Mouse (Mus musculus) forebrain, embryonic 14.5 days (tissue): ENCODE results near the gene Ezh1. TPM values are rescaled to one million over a fixed set of nuclear protein-coding genes. Genes with fewer than 3 reads are reported as not detected.

Source experiments
- ATAC-seq: fragments of 200-750 bp; cut with Nextera tagmentation; 2 replicates; pipeline ENCODE4 v1.8.0; 2017; ENCODE audit warnings: mild to moderate bottlenecking, moderate library complexity
- DNase-seq: peaks from one replicate; pipeline ENCODE4 v3.0.0-alpha.2; 2015; ENCODE audit warnings: low spot score
- H3K27ac ChIP-seq: fragments of 300-500 bp; sonication (generic); 2 replicates; pipeline ENCODE4 v1.5.1; 2014; ENCODE audit warnings: low read depth, mild to moderate bottlenecking, control low read depth, low read length, moderate library complexity
- H3K27me3 ChIP-seq: fragments of 300-500 bp; sonication (generic); replicated peaks from 2 replicates; pipeline ENCODE4 v1.6.1; 2014; ENCODE audit warnings: low read length, control low read depth, mixed read lengths; ENCODE audit not compliant: control insufficient read depth, insufficient read depth
- H3K36me3 ChIP-seq: fragments of 300-500 bp; sonication (generic); 2 replicates; pipeline ENCODE4 v1.6.1; 2014; ENCODE audit warnings: low read length, control low read depth; ENCODE audit not compliant: control insufficient read depth, insufficient read depth
- H3K4me1 ChIP-seq: fragments of 300-500 bp; sonication (generic); 2 replicates; pipeline ENCODE4 v1.6.1; 2014; ENCODE audit warnings: antibody characterized with exemption, low read length, control low read depth; ENCODE audit not compliant: control insufficient read depth, insufficient read depth
- H3K4me2 ChIP-seq: fragments of 300-500 bp; sonication (generic); 2 replicates; pipeline ENCODE4 v1.6.1; 2014; ENCODE audit warnings: mild to moderate bottlenecking, control low read depth, low read length
- H3K4me3 ChIP-seq: fragments of 300-500 bp; sonication (generic); 2 replicates; pipeline ENCODE4 v1.5.1; 2014; ENCODE audit warnings: low read depth, low read length, control low read depth
- H3K9ac ChIP-seq: fragments of 300-500 bp; sonication (generic); 2 replicates; pipeline ENCODE4 v1.6.1; 2014; ENCODE audit warnings: mild to moderate bottlenecking, low read length, control low read depth, moderate library complexity
- H3K9me3 ChIP-seq: fragments of 300-500 bp; sonication (generic); replicated peaks from 2 replicates; pipeline ENCODE4 v1.6.1; 2016; ENCODE audit warnings: low read length, control low read depth, mixed read lengths; ENCODE audit not compliant: control insufficient read depth
- WGBS: fragments of 180-500 bp; shearing (Covaris S2); extraction: QIAGEN DNeasy Blood & Tissue Kit; methylation state at CpG from one replicate; pipeline ENCODE4 v1.1.7; 2014; 5-methylcytosine and 5-hydroxymethylcytosine counted together
- polyA plus RNA-seq: library from polyadenylated mRNA; unstranded; fragments of >200 nt; fragmentation: Nextera tagmentation; extraction: Ambion mirVana; gene quantifications from 2 replicates; pipeline ENCODE4 v1.2.1, GENCODE M21; 2014

Ezh1 gene
- polyA plus RNA-seq, 1 experiment from 2014 or later: 16.1 TPM

DNA sequence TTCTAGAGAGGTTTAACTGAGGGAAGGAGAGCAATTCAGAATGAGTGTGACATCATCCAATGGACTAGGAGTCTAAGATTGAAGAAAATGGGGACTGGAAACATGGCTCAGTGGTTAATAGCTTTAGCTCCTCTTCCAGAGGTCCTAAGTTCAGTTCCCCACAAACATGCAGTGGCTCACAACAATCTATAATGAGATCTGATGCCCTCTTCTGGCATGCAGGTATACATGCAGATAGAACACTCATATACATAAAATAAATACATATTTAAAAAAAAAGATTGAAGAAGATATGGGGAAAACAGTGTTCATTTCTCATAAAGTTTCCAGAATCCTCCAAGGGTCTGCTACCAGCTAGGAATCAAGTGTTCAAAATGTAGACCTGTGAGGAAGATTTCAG is 9.2 kb upstream of the Ezh1 start:
- H3K27ac ChIP-seq: no peak overlapping the region
- no peaks in the 10 kb centered on the region for H3K9me3 ChIP-seq
- no peaks in the 10 kb centered on the region for H3K36me3 ChIP-seq
- H3K27me3 ChIP-seq: no peaks in the 10 kb centered on the region; the same call in 1 of the 2 replicates
- H3K4me3 ChIP-seq: no peak overlapping the region
- no peak for ATAC-seq
- no peak overlapping the region for H3K4me2 ChIP-seq
- H3K9ac ChIP-seq: no peak overlapping the region
- peaks cover 5% of the 10 kb centered on the region for H3K4me1 ChIP-seq
- no peak for DNase-seq

DNA sequence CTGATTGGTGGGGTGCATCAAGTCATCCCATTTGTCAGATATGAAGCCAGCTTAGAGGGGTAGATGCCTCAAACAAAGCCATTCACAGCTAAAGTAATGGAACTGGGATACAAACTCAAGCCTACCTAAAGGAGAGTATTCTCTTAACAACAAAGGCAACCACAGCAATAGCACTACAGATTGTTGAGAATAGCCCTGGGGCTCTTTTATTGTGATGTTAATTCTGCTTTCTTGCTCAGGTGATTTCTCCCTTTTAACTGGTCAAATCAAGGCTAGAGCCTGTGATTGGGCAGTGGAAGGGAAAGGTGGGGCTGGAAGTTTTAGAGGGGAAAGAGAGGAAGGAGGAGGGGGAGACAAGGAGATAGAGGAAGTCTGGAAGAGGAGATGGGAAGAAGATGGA is 7.9 kb upstream of the Ezh1 start:
- DNase-seq (no peak), ATAC-seq (no peak)
- Histone ChIP-seq H3K4me2 (no peak overlapping the region), H3K27me3 (no peaks in the 10 kb centered on the region; the same call in 1 of the 2 replicates), H3K9me3 (no peaks in the 10 kb centered on the region), H3K27ac (no peak overlapping the region), H3K4me3 (no peak overlapping the region), H3K36me3 (no peaks in the 10 kb centered on the region), H3K4me1 (peaks cover 5% of the 10 kb centered on the region), H3K9ac (no peak overlapping the region)

DNA sequence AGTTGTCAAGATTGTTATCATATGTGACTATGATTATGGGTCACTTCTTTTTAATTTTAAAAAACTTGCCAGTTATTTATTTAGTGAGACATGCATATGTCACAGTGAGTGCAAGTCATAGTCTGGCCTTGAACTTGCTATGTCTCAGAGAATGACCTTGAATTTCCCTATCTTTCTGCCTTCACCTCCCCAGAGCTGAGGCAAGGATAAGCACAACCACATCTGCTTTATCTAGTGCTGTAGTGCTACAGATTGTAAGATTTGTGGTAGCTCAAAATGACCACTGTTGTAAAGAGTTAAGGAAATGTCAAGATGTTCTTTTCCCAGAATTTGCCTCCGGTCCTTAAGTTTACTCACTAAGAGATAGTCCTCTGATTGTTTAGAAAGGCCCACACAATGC is 7.0 kb upstream of the Ezh1 start:
- ATAC-seq (no peak), DNase-seq (no peak)
- Histone ChIP-seq H3K27me3 (no peaks in the 10 kb centered on the region; the same call in 1 of the 2 replicates), H3K4me2 (no peak overlapping the region), H3K27ac (no peak overlapping the region), H3K9me3 (no peaks in the 10 kb centered on the region), H3K4me3 (no peak overlapping the region), H3K9ac (no peak overlapping the region), H3K36me3 (no peaks in the 10 kb centered on the region), H3K4me1 (peaks cover 5% of the 10 kb centered on the region)
- WGBS: 84% methylated on average over 1 of the region's 1 CpGs

DNA sequence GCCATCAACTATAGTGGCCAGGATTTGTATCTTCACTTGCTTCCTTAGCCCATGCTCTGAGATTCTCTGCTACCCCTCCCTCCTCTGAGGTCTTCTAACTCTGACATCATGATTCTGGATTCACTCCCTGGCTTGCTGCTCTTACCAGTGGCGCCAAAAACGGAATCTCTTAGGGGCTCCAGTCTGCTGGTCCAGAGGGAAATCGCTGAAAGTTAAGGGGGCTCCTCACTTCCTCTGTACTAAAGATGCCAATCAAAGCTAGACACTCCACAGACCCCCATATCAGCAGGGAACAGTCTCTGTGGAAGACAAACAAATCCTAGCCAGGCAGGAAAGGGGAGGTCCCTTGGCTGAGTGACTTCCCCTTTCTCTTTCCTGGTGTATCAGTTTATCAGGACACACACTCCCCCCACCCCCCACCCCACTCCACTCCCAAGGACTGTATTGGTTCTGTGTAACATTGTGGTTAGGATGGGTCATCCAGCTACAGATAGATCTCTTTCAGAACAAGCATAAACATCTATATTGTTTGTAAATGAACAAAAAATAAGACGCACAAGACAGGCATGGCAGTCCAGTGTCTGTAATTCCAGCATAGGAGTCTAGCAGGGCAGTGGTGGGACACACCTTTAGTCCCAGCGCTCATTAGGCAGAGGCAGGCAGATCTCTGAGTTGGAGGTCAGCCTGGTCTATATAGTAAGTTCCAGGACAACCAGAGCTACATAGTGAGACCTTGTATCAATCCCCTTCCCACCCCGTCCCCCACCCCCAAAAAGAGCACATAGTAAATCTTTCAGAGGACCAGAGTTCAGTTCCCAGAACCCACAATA is 6.0 kb upstream of the Ezh1 start:
- WGBS: 60% methylated on average over 6 of the region's 6 CpGs
- Histone ChIP-seq H3K4me3 (no peak overlapping the region), H3K9ac (no peak overlapping the region), H3K4me1 (peaks cover 5% of the 10 kb centered on the region), H3K36me3 (no peaks in the 10 kb centered on the region), H3K27me3 (no peaks in the 10 kb centered on the region; the same call in 1 of the 2 replicates), H3K9me3 (no peaks in the 10 kb centered on the region), H3K27ac (no peak overlapping the region), H3K4me2 (no peak overlapping the region)
- ATAC-seq (no peak), DNase-seq (no peak)

DNA sequence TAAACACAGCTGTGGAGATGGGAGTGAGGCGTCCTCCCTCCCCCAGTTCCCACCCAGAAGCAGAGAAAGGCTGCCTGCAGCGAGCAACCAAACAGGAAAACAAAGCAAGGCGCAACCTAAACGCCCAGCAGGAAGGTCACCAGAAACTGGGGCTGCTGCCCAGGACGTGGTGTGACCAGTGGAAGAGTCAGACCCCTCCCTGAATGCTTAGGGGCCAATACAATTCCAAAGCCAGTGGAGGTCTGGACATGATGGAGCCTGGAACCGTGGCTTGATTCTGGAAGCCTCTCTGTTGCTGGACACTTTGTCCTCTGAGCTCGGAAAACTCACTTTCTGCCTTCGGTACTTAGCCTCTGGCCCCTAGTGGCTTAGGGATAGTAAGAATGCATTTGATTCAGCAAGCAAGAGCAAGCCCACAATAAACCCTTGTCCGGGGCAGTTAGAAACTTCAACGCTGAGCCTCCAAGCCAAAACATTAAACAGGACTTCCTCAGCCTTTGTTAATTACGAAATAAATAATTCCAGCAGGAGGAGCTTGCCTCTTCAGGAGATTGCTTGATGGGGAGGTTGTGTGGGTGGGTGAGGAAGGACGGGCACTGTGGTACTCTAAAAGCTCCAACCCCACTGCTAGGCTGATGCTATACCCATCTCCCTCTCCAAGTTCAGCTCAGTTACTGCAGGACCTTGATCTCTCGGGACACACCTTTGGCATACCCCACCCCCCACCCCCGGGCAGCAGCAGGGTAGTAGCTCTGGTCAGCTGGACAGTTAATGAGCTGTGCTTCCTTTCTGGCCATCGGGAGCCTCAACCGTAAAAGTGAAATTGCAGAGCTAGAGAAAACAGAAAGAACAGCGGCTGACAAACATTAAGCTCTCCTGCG is 5.0 kb upstream of the Ezh1 start:
- no peak overlapping the region for H3K4me3 ChIP-seq
- 16% methylated on average over 18 of the region's 18 CpGs for WGBS
- H3K27me3 ChIP-seq: no peaks in the 10 kb centered on the region; the same call in 1 of the 2 replicates
- DNase-seq: no peak
- H3K9ac ChIP-seq: no peak overlapping the region
- no peaks in the 10 kb centered on the region for H3K36me3 ChIP-seq
- no peak overlapping the region for H3K4me2 ChIP-seq
- H3K4me1 ChIP-seq: peaks cover 7% of the 10 kb centered on the region
- H3K9me3 ChIP-seq: no peaks in the 10 kb centered on the region
- peak overlapping the region; percentile 44 for H3K27ac ChIP-seq
- ATAC-seq: no peak

DNA sequence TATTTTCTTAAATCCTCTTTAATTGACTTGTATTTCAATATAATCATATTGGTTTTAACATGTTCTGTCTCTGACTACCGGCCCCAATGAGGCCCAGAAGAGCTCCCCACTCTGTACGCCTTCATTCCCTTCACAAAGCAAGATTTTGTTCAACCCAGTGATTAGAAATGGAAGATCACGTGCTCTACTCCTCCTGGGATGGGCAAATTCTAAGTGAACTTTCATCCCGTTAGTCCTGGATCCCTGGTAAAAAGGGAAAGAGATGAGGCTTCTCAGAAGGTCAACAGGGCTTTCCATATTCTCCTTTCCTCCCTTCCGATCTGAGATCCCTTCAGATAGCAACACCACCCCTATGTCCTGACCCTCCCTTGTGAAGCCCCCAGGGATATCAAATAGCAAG is 4.3 kb upstream of the Ezh1 start:
- WGBS: 13% methylated on average over 5 of the region's 5 CpGs
- H3K27me3 ChIP-seq: no peaks in the 10 kb centered on the region; the same call in 1 of the 2 replicates
- no peak overlapping the region for H3K4me3 ChIP-seq
- ATAC-seq (no peak), DNase-seq (no peak)
- H3K9ac ChIP-seq: no peak overlapping the region
- H3K27ac ChIP-seq: peak overlapping the region; percentile 44; the same call in 1 of the 2 replicates
- H3K9me3 ChIP-seq: no peaks in the 10 kb centered on the region
- H3K36me3 ChIP-seq: no peaks in the 10 kb centered on the region
- H3K4me2 ChIP-seq: no peak overlapping the region
- peaks cover 7% of the 10 kb centered on the region for H3K4me1 ChIP-seq

DNA sequence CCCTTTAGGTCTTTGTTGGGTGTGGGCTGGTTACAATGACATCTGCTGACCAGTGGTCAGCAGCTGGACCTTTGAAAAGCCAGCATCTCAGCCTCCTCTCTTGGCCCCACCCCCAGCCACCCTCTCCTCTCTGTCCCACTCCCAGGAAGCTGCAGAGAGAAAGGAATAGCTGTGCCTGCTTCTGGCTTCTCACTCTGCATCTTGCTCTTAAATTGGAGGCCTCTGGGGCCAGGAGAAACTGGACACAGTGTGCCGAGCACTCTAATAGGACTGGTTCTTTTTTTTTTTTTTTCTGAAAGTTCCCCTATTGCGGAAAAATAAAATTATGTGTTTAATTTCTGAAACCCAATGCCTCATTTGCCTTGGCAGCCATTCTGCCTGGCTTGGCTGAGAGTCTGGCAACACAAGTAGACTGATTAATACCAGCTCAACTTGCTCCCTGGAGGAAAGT is 3.8 kb upstream of the Ezh1 start:
- ATAC-seq (no peak), DNase-seq (no peak)
- no peaks in the 10 kb centered on the region; the same call in 1 of the 2 replicates for H3K27me3 ChIP-seq
- no peak overlapping the region for H3K4me3 ChIP-seq
- no peaks in the 10 kb centered on the region for H3K9me3 ChIP-seq
- no peak overlapping the region for H3K9ac ChIP-seq
- no peak overlapping the region for H3K4me2 ChIP-seq
- H3K27ac ChIP-seq: peak overlapping the region; percentile 53; the same call in 1 of the 2 replicates
- WGBS: 33% methylated on average over 2 of the region's 2 CpGs
- peaks cover 7% of the 10 kb centered on the region for H3K4me1 ChIP-seq
- no peaks in the 10 kb centered on the region for H3K36me3 ChIP-seq

DNA sequence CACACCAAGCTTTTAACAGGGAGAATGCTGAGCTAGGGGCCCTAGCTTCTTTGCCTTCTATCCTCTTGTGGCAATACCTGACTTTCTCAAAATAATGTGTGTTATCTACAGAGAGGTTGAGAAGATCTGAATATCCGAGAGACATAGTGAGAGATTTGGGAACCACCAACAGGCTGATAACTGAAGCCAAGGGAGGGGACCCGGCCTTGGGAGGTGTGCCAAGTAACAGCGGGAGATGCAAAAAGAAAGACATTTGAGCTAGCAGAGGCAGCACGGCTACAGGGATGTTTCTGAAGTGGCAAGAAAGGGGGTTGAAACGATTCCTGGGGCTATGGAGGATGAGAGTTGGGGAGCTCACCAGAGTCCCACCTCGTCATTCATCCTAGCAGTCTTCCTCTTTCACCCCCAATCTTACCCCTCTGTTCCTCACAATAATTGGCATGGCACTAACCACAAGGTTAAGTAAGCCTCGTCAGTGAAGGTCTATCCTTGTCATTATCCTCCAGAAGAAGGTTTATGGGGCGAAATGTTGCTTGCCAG is 3.2 kb upstream of the Ezh1 start:
- H3K9ac ChIP-seq: no peak overlapping the region
- peaks cover 7% of the 10 kb centered on the region for H3K4me1 ChIP-seq
- no peak overlapping the region for H3K4me3 ChIP-seq
- ATAC-seq (no peak), DNase-seq (no peak)
- no peaks in the 10 kb centered on the region for H3K36me3 ChIP-seq
- H3K27me3 ChIP-seq: no peaks in the 10 kb centered on the region; the same call in 1 of the 2 replicates
- H3K4me2 ChIP-seq: no peak overlapping the region
- 22% methylated on average over 8 of the region's 8 CpGs for WGBS
- H3K27ac ChIP-seq: peak overlapping the region; percentile 53; the same call in 1 of the 2 replicates
- H3K9me3 ChIP-seq: no peaks in the 10 kb centered on the region
